In genomic region chrX:71105820-71106219, GRCm38 (mm10) we compare ENCODE assay signal across 18 mouse cellular contexts. TPM values are rescaled to one million over a fixed set of nuclear protein-coding genes. Genes with fewer than 3 reads are reported as not detected.
DNase-seq lines count a peak whose midpoint lies in the region; TF ChIP-seq lines count a peak whose summit lies in the region.
"Had no signal": no experiment of that assay in that cellular context is flagged by ENCODE, and none has a peak within 500 bp of the region (broad histone marks: within the 10 kb centered on the region; RNA-seq: fewer than 3 reads in every experiment).

No protein-coding gene starts in this region.

- H3K27ac ChIP-seq in kidney, adult 2 months (ENCODE audit: insufficient read depth, low read depth, low read length), result no peak overlapping the region; the same call in 1 of the 2 replicates
- H3K27ac ChIP-seq in testis, adult 2 months (ENCODE audit: control insufficient read depth, insufficient read depth, low read depth, low read length), result peak overlapping the region; percentile 49; the same call in 1 of the 2 replicates
- H3K27ac ChIP-seq: forebrain, embryonic 10.5 days; hindbrain, embryonic 13.5 days; midbrain, embryonic 12.5 days had no signal

- TF ChIP-seq POLR2A in kidney, adult 2 months (IDR thresholded peaks at IDR 0.05; ENCODE audit: low read depth, low read length), result no peak
- TF ChIP-seq POLR2A in testis, adult 2 months (IDR thresholded peaks at IDR 0.05; ENCODE audit: control insufficient read depth, low read depth, low read length), result no peak

- TF ChIP-seq CTCF in kidney, adult 2 months (conservative IDR thresholded peaks at IDR 0.05; ENCODE audit: insufficient read depth, insufficient read length, low read depth, low read length), result no peak
- TF ChIP-seq CTCF in testis, adult 2 months (IDR thresholded peaks at IDR 0.05; ENCODE audit: control insufficient read depth, insufficient read depth, insufficient replicate concordance, low read depth, low read length), result no peak

- H3K36me3 ChIP-seq in kidney, adult 2 months (ENCODE audit: control insufficient read depth, insufficient read depth, low read length), result no peaks in the 10 kb centered on the region
- no peaks in the 10 kb centered on the region for H3K36me3 ChIP-seq in testis, adult 2 months (ENCODE audit: control insufficient read depth, insufficient read depth, low read length)
- H3K36me3 ChIP-seq: forebrain, embryonic 10.5 days; hindbrain, embryonic 13.5 days; midbrain, embryonic 12.5 days had no signal

- no peaks in the 10 kb centered on the region for H3K27me3 ChIP-seq in kidney, adult 2 months (replicated peaks; ENCODE audit: control insufficient read depth, insufficient read depth, low read length)
- no peaks in the 10 kb centered on the region for H3K27me3 ChIP-seq in testis, adult 2 months (ENCODE audit: control insufficient read depth, insufficient read depth, low read length)
- H3K27me3 ChIP-seq: hindbrain, embryonic 13.5 days; midbrain, embryonic 12.5 days had no signal

- peak; percentile 42 for DNase-seq in adrenal gland, adult 2 months
- DNase-seq in adrenal gland, postnatal 10 days, result no peak
- peak; percentile 31 to 38 for DNase-seq in heart, adult 18-20 months
- no peak for DNase-seq in heart, adult 11 months
- DNase-seq in kidney, postnatal 10 days, result peak; percentile 21
- no peak for DNase-seq in kidney, adult 2 months
- no peak for DNase-seq in testis, postnatal 14 days (ENCODE audit: low spot score)
- DNase-seq: forebrain, postnatal 0 days; kidney, adult 8-10 months; thymus, adult 2 months had no signal

- no peaks in the 10 kb centered on the region for H3K4me1 ChIP-seq in kidney, adult 2 months (ENCODE audit: control insufficient read depth, insufficient read depth, low read length)
- no peaks in the 10 kb centered on the region; the same call in 1 of the 2 replicates for H3K4me1 ChIP-seq in testis, adult 2 months (ENCODE audit: control insufficient read depth, insufficient read depth, low read length)
- H3K4me1 ChIP-seq: forebrain, embryonic 10.5 days; hindbrain, embryonic 13.5 days; midbrain, embryonic 12.5 days had no signal

- H3K4me3 ChIP-seq in kidney, adult 2 months (ENCODE audit: insufficient read depth, low read depth, low read length), result no peak overlapping the region
- no peak overlapping the region for H3K4me3 ChIP-seq in testis, adult 2 months (ENCODE audit: control insufficient read depth, low read depth, low read length)
- H3K4me3 ChIP-seq: forebrain, embryonic 10.5 days; hindbrain, embryonic 13.5 days; midbrain, embryonic 12.5 days; myocyte had no signal

RNA-seq across cellular contexts. Expression of gene Mamld1, which starts 55.8 kb away (rescaled TPM):
- 10 to 100 TPM; 12.9 to 25.5 TPM for total RNA-seq in adrenal gland, adult 2 months (2021)
- 10.3 and 12.0 TPM in 2 replicates for polyA plus RNA-seq in adrenal gland, adult 2 months (2012; rRNA removed)
- total RNA-seq in adrenal gland, postnatal 10 days (2021), result 10 to 100 TPM; 13.6 to 19.4 TPM
- 1 to 10 TPM; 4.0 to 7.6 TPM for total RNA-seq in heart, adult 18-20 months (2021)
- polyA plus RNA-seq in kidney, adult 2 months (2012; rRNA removed), result 1.7 and 2.2 TPM in 2 replicates
- polyA plus RNA-seq in testis, adult 2 months (2012; rRNA removed), result 3.4 and 4.2 TPM in 2 replicates
- total RNA-seq: megakaryocyte progenitor cell, adult 5-6 weeks had no signal
- polyA plus RNA-seq: CD4-positive, CD25-positive, alpha-beta regulatory T cell, adult 4 months; inflammation-experienced regulatory T-cells, adult 6 months had no signal

Comparison
In these comparisons a context has a peak if more than half of its experiments do, and no peak if none do; other contexts are left out.
1. DNase-seq: peak in adrenal gland, adult 2 months (single experiment), heart, adult 18-20 months (2 of 2) and kidney, postnatal 10 days (single experiment); none in adrenal gland, postnatal 10 days (single experiment), heart, adult 11 months (single experiment), kidney, adult 2 months (single experiment) and testis, postnatal 14 days (single experiment).